Mouse (Mus musculus) thymus, postnatal 4 days (tissue): ENCODE data around the gene Tbx21.

Source experiments
- DNase-seq: peaks from one replicate; pipeline ENCODE4 v3.0.0; 2021

Tbx21 gene

GRCm38 (mm10) chr11:97082977-97083376, 32.2 kb downstream of the Tbx21 start:
- peak; percentile 52 for DNase-seq

DNA sequence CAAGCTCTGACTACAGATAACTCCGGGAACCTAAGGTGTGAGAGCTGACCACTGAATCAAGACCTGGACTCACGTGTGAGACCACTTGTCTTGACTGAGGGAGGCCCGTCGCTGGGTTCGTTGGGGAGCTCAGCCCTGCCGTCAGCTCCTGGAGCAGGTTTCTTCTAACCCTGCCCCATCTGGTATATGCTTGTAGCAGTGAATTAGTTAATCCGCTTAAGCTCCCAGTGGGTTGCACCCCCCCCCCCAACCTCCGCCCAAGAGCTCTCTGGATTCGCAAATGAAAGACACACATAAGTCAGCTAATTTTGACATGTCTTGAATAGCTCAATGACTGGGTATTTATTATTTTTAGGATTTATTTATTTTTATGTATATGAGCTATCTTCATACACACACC, 34.8 kb downstream of the Tbx21 start:
- no peak for DNase-seq

GRCm38 (mm10) chr11:97078751-97079150, 36.4 kb downstream of the Tbx21 start:
- DNase-seq = peak; percentile 52

GRCm38 (mm10) chr11:97074235-97074634, 40.9 kb downstream of the Tbx21 start:
- DNase-seq = no peak

- peak; percentile 37 for DNase-seq
Observed at GRCm38 (mm10) chr11:97072533-97072932, 42.6 kb downstream of the Tbx21 start.

DNA sequence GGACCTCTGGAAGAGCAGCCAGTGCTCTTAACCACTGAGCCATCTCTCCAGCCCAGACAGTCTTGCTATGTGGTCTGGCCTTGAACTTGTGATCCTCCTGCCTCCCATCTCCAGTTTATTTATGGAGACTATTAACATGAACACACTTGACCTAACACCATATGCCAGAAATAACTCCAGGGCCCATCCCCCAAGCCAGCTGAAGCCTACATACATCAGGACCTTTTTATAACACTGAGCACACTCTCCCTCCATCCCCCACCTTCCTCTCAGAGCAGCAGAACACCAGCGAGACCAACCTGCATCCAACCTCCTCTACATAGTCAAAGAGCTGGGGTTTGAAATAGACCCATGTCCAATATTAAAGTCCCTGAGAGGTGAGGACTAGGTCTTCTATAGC, 44.0 kb downstream of the Tbx21 start:
- DNase-seq = no peak

DNA sequence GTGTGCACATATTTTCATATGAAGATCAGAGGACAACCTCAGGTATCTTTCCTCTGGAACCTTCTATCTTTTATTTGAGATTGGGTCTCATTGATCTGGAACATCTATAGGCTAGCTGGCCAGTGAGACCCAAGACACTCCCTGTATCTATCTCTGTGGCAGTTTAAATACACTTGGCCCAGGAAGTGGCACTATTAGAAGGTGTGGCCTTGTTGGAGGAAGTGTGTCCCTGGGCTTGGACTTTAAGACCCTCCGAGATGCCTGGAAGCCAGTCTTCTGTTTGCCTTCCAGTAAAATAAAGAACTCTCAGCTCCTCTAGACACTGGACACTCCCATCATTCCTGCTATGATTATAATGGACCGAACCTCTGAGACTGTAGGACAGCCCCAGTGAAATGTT, 45.4 kb downstream of the Tbx21 start:
- DNase-seq = no peak

GRCm38 (mm10) chr11:97069333-97069732, 45.8 kb downstream of the Tbx21 start:
- no peak for DNase-seq

- no peak for DNase-seq
Observed at GRCm38 (mm10) chr11:97066656-97067360, 48.3 kb downstream of the Tbx21 start.

DNA sequence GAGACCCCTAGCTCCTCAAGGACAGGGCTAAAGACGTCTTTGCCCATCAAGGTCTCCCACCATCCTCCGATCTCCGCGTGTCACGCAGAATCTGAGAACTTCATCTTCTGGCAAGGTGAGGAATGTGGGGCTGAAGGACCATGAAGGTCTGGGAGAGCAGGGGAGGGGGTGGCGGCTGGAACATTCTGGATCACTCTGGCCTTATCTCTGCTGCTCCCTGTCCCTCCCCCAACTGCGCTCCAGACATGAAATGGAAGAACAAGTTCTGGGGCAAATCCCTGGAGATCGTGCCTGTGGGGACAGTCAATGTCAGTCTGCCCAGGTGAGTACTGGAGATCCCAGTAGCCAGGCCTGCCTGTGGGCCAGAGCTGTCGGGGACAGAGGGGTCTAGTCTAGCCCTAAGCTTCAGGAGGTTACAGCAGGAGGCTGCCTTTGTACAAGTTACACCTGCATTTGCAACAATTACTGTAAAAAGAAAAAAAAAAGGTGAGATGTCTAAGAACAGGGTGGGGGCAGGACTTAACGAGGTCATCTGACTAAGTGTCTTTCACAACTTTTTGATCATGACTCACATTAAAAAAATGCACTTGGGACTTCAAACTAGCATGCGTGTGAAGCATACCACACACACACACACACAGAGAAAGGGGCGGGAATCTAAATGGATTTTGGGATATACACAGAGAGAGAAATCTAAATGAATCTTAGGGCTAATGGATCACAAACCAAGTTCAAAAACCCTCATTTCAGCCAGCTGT, 49.4 kb downstream of the Tbx21 start:
- DNase-seq = no peak

DNA sequence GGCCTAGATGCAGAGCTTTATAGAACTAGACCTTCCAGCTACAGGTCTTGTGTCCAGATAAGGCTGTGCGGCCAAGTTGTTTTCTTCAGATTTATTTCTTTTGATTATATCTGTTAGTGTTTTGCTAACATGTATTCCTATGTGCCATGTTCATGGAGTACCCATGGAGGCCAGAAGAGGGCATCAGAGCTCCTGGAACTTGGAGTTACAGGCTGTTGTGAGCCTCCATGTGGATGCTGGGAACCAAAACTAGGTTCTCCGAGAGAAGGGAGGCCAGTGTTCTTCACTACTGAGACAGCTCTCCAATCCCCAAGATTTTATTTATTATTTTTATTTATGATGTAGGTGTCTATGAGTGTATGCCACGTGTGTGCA, 51.2 kb downstream of the Tbx21 start:
- peak; percentile 50 for DNase-seq

DNA sequence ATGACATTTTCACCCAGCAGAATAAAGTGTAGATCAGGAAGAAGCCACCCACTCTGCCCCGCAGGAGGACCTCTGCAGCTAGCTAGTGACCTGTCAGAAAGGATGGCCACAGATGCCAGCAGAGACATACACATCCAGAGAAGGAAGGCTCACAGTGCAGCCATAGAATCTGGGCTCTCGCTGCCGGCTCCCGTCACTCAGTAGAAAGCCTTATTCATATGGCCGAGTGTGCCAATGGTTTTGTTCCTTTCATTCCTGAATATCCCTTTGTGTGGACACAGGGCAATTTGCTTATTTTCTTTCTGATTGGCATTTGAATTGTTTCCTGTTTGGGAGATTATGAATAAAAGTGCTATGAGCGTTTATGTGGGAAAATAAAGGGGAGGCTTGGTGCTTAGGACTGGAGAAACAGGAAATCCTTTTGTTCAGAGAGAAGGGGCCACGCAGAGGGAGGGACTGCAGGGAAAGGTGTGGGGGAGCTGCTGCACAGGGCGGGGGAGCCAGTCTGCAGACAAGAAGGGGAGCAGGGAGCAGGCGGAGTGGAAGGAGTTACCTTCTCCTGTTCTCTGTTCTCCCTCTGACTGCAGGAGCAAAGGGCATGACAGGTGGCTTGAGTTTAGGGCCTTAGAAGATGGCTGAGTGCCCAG, 51.7 kb downstream of the Tbx21 start:
- no peak for DNase-seq

DNA sequence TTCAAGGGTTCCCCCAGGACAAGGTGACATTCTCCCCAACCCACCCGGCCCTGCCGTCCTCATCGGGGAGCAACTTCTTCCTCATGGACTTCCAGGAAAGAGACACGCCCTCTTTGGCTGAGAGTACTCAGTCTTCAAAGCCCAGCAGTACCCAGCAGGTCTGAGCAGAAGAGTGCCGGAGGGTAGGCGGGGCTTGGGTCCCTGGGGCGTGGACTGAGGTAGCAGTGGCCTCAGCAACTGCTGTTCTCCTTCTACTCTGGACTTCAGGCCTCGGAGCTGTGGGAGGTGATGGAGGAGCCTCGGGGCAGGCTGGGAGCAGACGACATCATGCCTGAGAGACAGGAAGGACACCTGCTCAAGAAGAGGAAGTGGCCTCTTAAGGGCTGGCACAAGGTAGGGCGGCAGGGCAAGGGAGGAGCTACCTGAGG, 62.9 kb downstream of the Tbx21 start:
- DNase-seq = peak; percentile 43

DNA sequence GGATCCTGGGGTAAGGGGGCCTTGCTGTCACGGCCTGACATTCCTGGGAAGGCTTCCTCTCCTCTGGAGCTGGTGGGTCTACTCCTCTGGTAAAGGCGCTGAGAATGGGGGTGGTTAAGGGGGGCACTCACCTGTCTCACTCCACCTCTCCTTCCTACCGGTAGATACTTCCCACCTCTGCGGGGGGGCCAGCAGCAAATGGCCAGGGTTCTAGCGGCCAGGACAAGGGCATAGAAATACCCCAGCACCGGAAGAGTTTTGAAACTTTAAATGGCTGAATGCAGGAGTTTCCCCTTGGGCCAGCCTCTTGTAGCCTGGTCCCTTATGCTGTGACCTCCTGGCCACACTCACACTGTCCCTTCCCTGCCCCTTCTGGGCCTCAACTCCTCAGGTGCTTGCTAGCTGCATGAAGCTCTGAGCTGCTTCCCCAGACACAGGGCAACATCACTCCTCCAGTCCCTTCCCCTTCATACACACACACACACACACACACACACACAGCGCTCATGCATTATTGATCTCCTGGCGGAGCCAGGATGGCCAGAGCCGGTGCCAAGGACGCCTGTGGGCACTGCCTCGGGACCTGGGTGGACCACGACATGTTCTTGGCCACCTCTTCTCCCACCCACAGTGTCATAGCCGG, 64.1 kb downstream of the Tbx21 start:
- peak; percentile 23 for DNase-seq

GRCm38 (mm10) chr11:97050216-97050943, 64.8 kb downstream of the Tbx21 start, which contains the start of gene Osbpl7:
Osbpl7 (plus strand) TSS chr11:97050628.
- peak; percentile 88 for DNase-seq

GRCm38 (mm10) chr11:97049492-97050085, 65.5 kb downstream of the Tbx21 start:
- DNase-seq = no peak

DNA sequence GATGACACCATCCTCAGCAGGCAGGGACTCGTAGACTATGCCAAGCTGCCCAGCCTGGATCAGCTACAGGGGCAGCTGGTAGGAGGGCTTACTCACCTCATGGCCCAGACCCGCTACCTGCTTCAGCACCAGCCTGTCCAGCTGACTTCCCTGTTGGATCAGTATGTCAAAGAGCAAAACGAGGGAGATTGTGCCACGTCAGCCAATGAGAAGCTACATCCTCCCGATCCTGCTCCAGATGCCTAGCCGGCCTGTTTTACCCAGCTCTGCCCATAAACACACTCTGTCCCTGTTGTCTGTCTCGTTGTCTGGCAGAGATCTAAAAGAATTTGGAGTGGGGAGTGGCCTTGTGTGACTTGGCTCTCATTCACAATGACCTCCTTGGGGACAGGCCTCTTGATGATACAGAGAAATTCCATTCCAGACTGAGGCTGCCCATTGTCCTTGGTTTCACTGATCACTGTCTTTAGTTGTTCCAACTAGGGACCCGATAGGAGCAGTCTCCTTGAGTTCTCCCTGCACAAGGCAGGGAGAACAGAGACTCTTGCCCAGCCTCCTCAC, 67.0 kb downstream of the Tbx21 start:
- no peak for DNase-seq
